Mouse (Mus musculus): ENCODE results near the gene Vmn1r4. TPM values are rescaled to one million over a fixed set of nuclear protein-coding genes. Genes with fewer than 3 reads are reported as not detected.

The Vmn1r4 gene
- polyA plus RNA-seq, 1 experiment from 2014 or later, result not detected

GRCm38 (mm10) chr6:56901824-56902386 lies 21.9 kb upstream of the Vmn1r4 start:
- Histone ChIP-seq H3K9me3 (ENCODE audit: control insufficient read depth, low read depth, low read length) (no peaks in the 10 kb centered on the region), H3K27ac (ENCODE audit: low read length) (0 out of 2 replicates have a peak overlapping the region, but pooled peaks have one; percentile 36), H3K4me2 (replicated peaks; ENCODE audit: low read depth, low read length) (peak overlapping the region; percentile 17), H3K4me1 (ENCODE audit: control insufficient read depth, insufficient read depth, low read length) (peaks cover 20% of the 10 kb centered on the region), H3K4me3 (ENCODE audit: low read depth, low read length) (no peak overlapping the region), H3K9ac (replicated peaks; ENCODE audit: low read depth, low read length) (no peak overlapping the region), H3K36me3 (ENCODE audit: control insufficient read depth, insufficient read depth, low read length) (no peaks in the 10 kb centered on the region), H3K27me3 (ENCODE audit: control insufficient read depth, insufficient read depth, low read length) (no peaks in the 10 kb centered on the region)
- ATAC-seq (ENCODE audit: insufficient number of reproducible peaks, insufficient read depth, low FRiP score, low read depth), result peak; percentile 86
- WGBS, result 31% methylated on average over 12 of the region's 12 CpGs

DNA sequence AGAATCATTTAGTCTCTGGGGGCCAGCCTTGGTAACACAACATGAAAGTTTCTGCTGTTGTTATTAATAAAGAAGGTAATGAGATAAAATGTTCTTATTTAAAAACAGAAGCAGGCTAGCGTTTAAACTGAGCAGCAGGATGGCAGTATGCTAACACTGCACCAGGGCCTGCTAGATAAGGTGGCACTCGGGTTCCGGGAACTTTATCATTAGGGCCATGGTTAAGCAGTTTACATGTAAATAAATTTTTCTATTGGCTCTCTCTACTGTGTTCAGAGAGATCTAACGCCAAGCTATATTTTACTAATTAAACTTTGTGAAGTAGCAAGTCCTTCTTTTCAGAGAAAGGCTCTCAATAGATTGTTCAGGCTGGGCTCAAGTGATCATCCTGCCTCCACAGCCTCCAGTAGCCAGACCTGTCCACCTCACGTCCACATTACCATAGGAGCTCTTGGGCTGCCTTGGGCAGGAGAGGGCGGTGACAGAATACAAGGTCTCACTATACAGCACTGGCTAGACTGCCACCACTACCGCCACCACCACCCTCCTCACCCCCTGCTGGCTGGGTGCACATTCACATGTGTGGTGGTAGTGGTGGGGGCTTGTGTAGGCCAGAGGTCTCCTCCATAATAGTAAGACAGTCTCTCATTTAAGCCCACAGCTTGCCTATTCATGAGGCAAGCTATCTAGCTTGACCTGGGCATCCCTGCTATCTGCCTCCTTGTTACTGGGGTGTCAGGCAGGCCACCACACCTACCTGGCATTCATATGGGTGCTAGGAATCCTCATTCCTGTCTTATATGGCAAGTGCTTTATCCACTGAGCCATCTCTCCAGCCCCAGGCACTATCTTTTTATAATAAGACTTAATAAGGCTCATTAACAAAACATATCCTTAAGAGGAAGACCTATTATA lies 21.0 kb upstream of the Vmn1r4 start:
- Histone ChIP-seq H3K27me3 (ENCODE audit: control insufficient read depth, insufficient read depth, low read length) (no peaks in the 10 kb centered on the region), H3K36me3 (ENCODE audit: control insufficient read depth, insufficient read depth, low read length) (no peaks in the 10 kb centered on the region), H3K4me3 (ENCODE audit: low read depth, low read length) (no peak overlapping the region), H3K27ac (ENCODE audit: low read length) (no peak overlapping the region), H3K9ac (replicated peaks; ENCODE audit: low read depth, low read length) (no peak overlapping the region), H3K4me2 (replicated peaks; ENCODE audit: low read depth, low read length) (no peak overlapping the region), H3K9me3 (ENCODE audit: control insufficient read depth, low read depth, low read length) (no peaks in the 10 kb centered on the region), H3K4me1 (ENCODE audit: control insufficient read depth, insufficient read depth, low read length) (peaks cover 20% of the 10 kb centered on the region)
- ATAC-seq (ENCODE audit: insufficient number of reproducible peaks, insufficient read depth, low FRiP score, low read depth), result no peak
- 74% methylated on average over 7 of the region's 7 CpGs for WGBS

- H3K27me3 ChIP-seq (ENCODE audit: control insufficient read depth, insufficient read depth, low read length), result no peaks in the 10 kb centered on the region
- H3K36me3 ChIP-seq (ENCODE audit: control insufficient read depth, insufficient read depth, low read length), result no peaks in the 10 kb centered on the region
- peaks cover 20% of the 10 kb centered on the region for H3K4me1 ChIP-seq (ENCODE audit: control insufficient read depth, insufficient read depth, low read length)
- no peak overlapping the region for H3K4me2 ChIP-seq (replicated peaks; ENCODE audit: low read depth, low read length)
- WGBS, result 27% methylated on average over 6 of the region's 6 CpGs
- H3K27ac ChIP-seq (ENCODE audit: low read length), result no peak overlapping the region
- H3K9ac ChIP-seq (replicated peaks; ENCODE audit: low read depth, low read length), result no peak overlapping the region
- no peaks in the 10 kb centered on the region for H3K9me3 ChIP-seq (ENCODE audit: control insufficient read depth, low read depth, low read length)
- ATAC-seq (ENCODE audit: insufficient number of reproducible peaks, insufficient read depth, low FRiP score, low read depth), result no peak
- H3K4me3 ChIP-seq (ENCODE audit: low read depth, low read length), result no peak overlapping the region
These were observed 20.0 kb upstream of the Vmn1r4 start for GRCm38 (mm10) chr6:56903831-56904230.

- no peaks in the 10 kb centered on the region for H3K36me3 ChIP-seq (ENCODE audit: control insufficient read depth, insufficient read depth, low read length)
- H3K9me3 ChIP-seq (ENCODE audit: control insufficient read depth, low read depth, low read length), result no peaks in the 10 kb centered on the region
- 70% methylated on average over 1 of the region's 1 CpGs for WGBS
- no peak overlapping the region for H3K9ac ChIP-seq (replicated peaks; ENCODE audit: low read depth, low read length)
- no peak overlapping the region for H3K4me3 ChIP-seq (ENCODE audit: low read depth, low read length)
- no peak for ATAC-seq (ENCODE audit: insufficient number of reproducible peaks, insufficient read depth, low FRiP score, low read depth)
- no peak overlapping the region for H3K27ac ChIP-seq (ENCODE audit: low read length)
- peaks cover 20% of the 10 kb centered on the region for H3K4me1 ChIP-seq (ENCODE audit: control insufficient read depth, insufficient read depth, low read length)
- H3K4me2 ChIP-seq (replicated peaks; ENCODE audit: low read depth, low read length), result no peak overlapping the region
- H3K27me3 ChIP-seq (ENCODE audit: control insufficient read depth, insufficient read depth, low read length), result no peaks in the 10 kb centered on the region
These were observed 19.5 kb upstream of the Vmn1r4 start for GRCm38 (mm10) chr6:56904330-56904729.

DNA sequence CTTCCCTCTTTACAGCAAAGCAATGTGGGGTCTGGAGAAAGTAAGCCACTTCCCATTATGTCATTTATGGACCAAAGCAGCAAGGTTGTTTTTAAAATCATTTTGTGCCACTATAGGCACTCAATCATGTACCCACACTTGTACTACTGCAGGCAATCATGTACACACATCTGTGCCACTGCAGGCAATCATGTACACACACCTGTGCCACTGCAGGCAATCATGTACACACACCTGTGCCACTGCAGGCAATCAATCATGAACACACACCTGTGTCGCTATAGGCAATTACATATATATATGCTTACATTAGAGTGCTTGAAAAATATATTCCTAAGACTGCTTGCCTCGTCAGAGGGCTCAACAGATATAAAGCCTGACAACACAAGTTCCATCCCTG lies 18.8 kb upstream of the Vmn1r4 start:
- no peak overlapping the region for H3K27ac ChIP-seq (ENCODE audit: low read length)

GRCm38 (mm10) chr6:56905486-56905885 lies 18.3 kb upstream of the Vmn1r4 start:
- Histone ChIP-seq H3K4me3 (ENCODE audit: low read depth, low read length) (no peak overlapping the region), H3K4me1 (ENCODE audit: control insufficient read depth, insufficient read depth, low read length) (peaks cover 20% of the 10 kb centered on the region), H3K4me2 (replicated peaks; ENCODE audit: low read depth, low read length) (no peak overlapping the region), H3K27me3 (ENCODE audit: control insufficient read depth, insufficient read depth, low read length) (no peaks in the 10 kb centered on the region), H3K27ac (ENCODE audit: low read length) (no peak overlapping the region), H3K9ac (replicated peaks; ENCODE audit: low read depth, low read length) (no peak overlapping the region), H3K36me3 (ENCODE audit: control insufficient read depth, insufficient read depth, low read length) (no peaks in the 10 kb centered on the region), H3K9me3 (ENCODE audit: control insufficient read depth, low read depth, low read length) (no peaks in the 10 kb centered on the region)
- WGBS, result 80% methylated on average over 5 of the region's 5 CpGs
- ATAC-seq (ENCODE audit: insufficient number of reproducible peaks, insufficient read depth, low FRiP score, low read depth), result no peak

More for the DNA sequence above, 18.8 kb upstream of the Vmn1r4 start:
- ATAC-seq (ENCODE audit: insufficient number of reproducible peaks, insufficient read depth, low FRiP score, low read depth), result no peak
- H3K4me1 ChIP-seq (ENCODE audit: control insufficient read depth, insufficient read depth, low read length), result peaks cover 20% of the 10 kb centered on the region
- H3K9ac ChIP-seq (replicated peaks; ENCODE audit: low read depth, low read length), result no peak overlapping the region
- no peaks in the 10 kb centered on the region for H3K9me3 ChIP-seq (ENCODE audit: control insufficient read depth, low read depth, low read length)
- no peaks in the 10 kb centered on the region for H3K36me3 ChIP-seq (ENCODE audit: control insufficient read depth, insufficient read depth, low read length)
- H3K4me2 ChIP-seq (replicated peaks; ENCODE audit: low read depth, low read length), result no peak overlapping the region
- no peaks in the 10 kb centered on the region for H3K27me3 ChIP-seq (ENCODE audit: control insufficient read depth, insufficient read depth, low read length)
- WGBS, result 68% methylated on average over 2 of the region's 2 CpGs
- no peak overlapping the region for H3K4me3 ChIP-seq (ENCODE audit: low read depth, low read length)

DNA sequence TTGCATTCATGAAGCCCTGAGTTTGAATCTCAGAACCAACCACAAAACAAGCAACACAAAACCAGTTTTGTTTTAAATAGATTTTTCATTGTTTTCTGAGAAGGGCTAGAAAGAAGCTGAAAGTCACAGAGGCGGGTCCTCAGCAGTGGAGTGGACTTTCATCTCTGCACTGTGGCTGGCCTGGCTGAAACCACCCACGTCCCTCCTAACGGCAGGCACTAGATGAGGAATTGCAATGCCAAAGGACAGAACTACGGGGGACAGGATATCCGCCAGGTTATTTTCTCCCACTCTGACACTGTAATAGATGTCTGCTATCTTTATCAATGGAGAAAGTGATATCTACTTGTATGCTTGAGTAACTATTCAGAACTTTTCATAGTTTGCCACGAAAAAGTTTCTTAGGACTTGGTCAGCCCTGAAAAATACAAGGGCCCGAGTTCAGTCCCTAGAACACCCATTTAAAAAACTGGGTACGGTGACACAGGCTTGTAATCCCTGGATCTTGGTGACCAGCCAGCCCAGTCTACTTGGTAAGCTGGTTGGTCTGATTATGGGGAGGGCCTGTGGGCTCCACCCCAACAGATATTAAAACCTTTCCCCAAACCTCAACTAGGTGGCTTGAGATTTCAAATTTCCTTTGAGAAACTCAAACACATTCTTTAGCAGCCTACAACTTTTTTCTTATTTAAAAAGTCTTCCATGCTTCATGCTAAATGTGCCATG lies 17.5 kb upstream of the Vmn1r4 start:
- no peak overlapping the region for H3K4me3 ChIP-seq (ENCODE audit: low read depth, low read length)
- H3K9ac ChIP-seq (replicated peaks; ENCODE audit: low read depth, low read length), result no peak overlapping the region
- H3K36me3 ChIP-seq (ENCODE audit: control insufficient read depth, insufficient read depth, low read length), result no peaks in the 10 kb centered on the region
- no peaks in the 10 kb centered on the region for H3K27me3 ChIP-seq (ENCODE audit: control insufficient read depth, insufficient read depth, low read length)
- no peak overlapping the region for H3K27ac ChIP-seq (ENCODE audit: low read length)
- H3K9me3 ChIP-seq (ENCODE audit: control insufficient read depth, low read depth, low read length), result no peaks in the 10 kb centered on the region
- WGBS, result 78% methylated on average over 8 of the region's 8 CpGs
- H3K4me2 ChIP-seq (replicated peaks; ENCODE audit: low read depth, low read length), result no peak overlapping the region
- H3K4me1 ChIP-seq (ENCODE audit: control insufficient read depth, insufficient read depth, low read length), result peaks cover 20% of the 10 kb centered on the region
- ATAC-seq (ENCODE audit: insufficient number of reproducible peaks, insufficient read depth, low FRiP score, low read depth), result no peak

DNA sequence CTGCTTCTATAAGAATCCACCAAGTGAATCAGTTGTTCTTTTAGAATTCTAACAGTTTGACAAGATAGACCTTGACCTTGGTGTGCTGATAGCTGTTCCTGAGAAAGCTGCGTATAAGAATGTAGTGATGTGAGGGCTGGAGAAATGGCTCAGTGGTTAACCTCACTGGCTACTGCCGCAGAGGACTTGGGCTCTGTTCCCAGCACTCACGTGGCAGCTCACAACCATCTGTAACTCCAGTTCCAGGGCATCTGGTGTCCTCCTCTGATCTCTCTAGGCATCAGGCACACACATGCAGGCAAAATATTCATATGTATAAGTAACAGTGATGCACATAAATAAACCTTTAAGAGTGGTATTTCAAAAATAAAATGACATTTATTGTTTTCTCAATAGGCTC lies 15.8 kb upstream of the Vmn1r4 start:
- no peak for ATAC-seq (ENCODE audit: insufficient number of reproducible peaks, insufficient read depth, low FRiP score, low read depth)
- H3K4me1 ChIP-seq (ENCODE audit: control insufficient read depth, insufficient read depth, low read length), result peaks cover 10% of the 10 kb centered on the region
- no peak overlapping the region for H3K4me2 ChIP-seq (replicated peaks; ENCODE audit: low read depth, low read length)
- H3K27me3 ChIP-seq (ENCODE audit: control insufficient read depth, insufficient read depth, low read length), result no peaks in the 10 kb centered on the region
- H3K36me3 ChIP-seq (ENCODE audit: control insufficient read depth, insufficient read depth, low read length), result no peaks in the 10 kb centered on the region
- no peak overlapping the region for H3K27ac ChIP-seq (ENCODE audit: low read length)
- H3K9me3 ChIP-seq (ENCODE audit: control insufficient read depth, low read depth, low read length), result no peaks in the 10 kb centered on the region
- WGBS, result 98% methylated on average over 3 of the region's 3 CpGs
- H3K9ac ChIP-seq (replicated peaks; ENCODE audit: low read depth, low read length), result no peak overlapping the region
- no peak overlapping the region for H3K4me3 ChIP-seq (ENCODE audit: low read depth, low read length)

Measured in stomach, embryonic 14.5 days (tissue).